Mouse (Mus musculus) R1 (cell line): ENCODE data around the gene Prickle4.

Source experiments
- DNase-seq: peaks from one replicate; pipeline ENCODE4 v3.0.0-alpha.2; 2018; ENCODE audit warnings: low read depth, low spot score

The Prickle4 gene

DNA sequence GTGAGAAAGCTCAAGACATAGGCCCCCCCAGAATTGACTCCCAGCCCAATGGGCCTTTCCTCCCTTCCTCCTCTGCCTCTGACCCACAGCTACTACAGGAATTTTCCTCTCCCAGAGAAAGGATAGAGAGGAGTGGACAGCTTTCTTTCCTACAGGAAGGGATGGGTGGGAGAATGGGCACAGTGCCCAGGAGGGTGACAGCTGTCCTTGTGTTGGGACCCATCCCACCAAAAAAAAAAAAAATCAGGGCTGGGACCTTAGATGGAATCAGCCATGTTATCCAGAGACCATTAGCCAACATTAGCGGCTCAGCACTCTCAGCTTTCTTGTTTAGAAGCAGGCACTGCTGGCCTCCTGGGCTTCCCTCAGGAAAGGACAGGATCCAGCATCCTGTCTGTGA, 11.7 kb upstream of the Prickle4 start:
- no peak for DNase-seq

DNA sequence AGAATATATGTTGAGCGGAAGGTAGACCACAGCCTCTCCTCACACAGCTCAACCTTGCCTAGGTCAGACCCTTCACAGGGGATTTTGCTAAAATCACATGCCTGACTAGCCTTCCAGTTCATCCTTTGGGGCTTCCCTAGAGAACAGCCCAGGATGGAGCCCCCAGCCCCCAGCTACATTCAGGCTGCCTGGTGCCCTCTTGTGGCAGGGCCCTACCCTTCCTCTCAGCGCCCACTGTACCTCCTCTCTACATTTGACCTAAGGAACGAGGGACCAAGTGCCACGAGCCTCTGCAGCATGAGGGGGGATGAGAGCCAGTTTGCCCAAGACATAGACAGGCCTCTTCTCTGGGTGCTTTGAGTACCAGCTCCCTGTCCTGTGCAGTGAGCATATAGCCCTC, 10.2 kb upstream of the Prickle4 start:
- no peak for DNase-seq

GRCm38 (mm10) chr17:47703556-47703955, 9.0 kb upstream of the Prickle4 start:
- DNase-seq = peak; percentile 54

GRCm38 (mm10) chr17:47702548-47703345, 8.2 kb upstream of the Prickle4 start:
- DNase-seq = peak; percentile 79

DNA sequence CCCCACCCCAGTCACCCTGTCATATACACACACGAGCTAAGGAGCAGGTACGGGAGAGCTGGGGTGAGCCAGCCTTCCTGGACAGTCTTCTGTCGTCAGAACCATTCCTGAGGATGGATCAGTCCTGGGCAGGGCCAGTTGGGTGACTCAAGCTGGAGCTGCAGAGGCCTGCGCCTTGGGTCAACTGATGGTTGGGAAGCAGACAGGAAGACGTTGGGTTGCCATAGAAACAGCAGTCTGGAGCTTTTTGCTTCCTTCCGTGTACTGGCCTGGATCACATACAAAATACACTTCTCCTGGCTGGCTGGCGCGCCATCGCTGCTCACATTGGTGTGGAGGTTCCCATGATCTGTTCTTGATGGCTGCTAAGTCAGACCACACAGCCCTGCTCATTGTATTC, 7.3 kb upstream of the Prickle4 start:
- DNase-seq = peak; percentile 64

DNA sequence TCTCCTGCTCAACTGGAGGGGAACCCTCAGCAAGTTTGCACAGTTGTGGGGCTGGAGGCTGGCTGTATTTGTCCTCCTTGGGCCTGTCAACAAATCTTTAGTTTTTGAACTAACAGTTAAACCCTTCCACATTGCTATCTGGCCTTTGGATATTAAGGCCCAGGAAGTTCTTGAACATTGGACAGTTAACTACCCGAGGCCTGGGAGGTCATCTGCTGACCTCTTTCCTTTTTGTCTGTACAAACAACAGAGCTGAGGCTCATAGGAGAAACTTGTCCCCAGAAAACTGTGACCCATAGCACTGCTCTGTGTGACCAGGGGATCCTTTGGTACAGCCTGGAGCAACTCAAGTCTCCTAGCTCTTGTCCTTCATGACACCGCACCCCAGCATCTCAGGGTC, 4.5 kb upstream of the Prickle4 start:
- DNase-seq = no peak

DNA sequence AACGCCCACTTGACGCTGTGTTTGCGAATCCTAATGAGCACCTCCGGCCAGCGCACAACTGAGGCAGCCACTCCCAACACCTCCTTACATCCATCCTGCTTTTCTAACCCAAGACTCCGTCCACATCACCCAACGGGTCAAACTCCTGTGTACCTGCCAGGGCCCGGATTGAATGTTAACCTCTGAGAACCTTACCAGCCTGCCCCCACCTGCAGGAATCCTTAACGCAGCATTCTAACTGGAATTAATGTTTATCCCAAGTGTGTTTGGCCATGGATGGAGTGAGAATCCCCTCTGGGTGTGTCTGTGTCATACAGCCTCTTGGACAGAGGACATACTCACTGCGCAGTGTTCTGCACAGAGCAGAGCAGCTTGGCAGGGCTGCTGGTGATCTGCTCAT, 3.6 kb upstream of the Prickle4 start:
- no peak for DNase-seq

GRCm38 (mm10) chr17:47695337-47695710, 788 bp upstream of the Prickle4 start:
- peak; percentile 63 for DNase-seq

DNA sequence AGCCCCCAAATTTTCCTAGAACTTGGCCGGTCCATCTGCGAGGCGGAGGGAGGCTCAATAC, 264 bp downstream of the Prickle4 start, which contains the start of gene Gm21981:
TSS of gene Gm21981 (minus strand) at position 14 of the 61 bp plus-strand sequence.
- no peak for DNase-seq

DNA sequence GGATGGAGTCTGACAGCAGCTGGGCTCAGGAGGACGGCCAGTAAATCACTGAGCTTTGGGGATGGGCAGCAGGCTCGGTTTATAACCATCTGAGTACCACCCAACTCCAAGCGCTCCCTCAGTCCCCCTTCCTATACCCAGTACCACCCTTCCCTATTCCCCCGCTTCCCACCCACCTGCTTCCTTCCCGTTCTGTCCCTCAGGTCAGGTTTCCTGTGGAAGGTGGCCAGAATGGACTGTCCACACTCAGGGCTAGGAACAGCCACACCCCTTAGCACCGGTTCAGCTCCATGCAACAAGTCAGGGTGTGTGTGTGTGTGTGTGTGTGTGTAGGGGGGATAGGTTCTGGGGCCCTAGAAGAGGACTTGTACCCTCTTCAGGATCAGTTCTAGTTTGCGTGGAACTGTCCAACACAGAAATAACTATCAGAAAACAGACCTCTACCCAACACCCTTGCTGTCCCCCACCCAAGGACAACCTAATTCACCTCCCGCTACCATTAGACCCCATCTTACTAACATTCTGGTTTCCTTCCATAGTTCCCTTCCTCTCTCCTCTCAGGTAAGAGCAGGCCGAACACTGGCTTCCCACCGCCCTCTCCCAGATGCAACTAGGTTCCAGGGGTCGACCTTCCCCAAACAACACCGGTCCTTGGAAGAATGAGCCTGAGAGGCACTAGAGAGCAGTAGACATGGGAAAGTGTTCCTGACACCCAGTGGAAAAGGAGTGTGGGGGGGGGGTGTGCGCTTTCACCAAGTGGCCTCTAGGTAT, 680 bp downstream of the Prickle4 start:
- DNase-seq = no peak

- peak; percentile 50 for DNase-seq
These were observed 2.9 kb downstream of the Prickle4 start for GRCm38 (mm10) chr17:47691650-47692049.

DNA sequence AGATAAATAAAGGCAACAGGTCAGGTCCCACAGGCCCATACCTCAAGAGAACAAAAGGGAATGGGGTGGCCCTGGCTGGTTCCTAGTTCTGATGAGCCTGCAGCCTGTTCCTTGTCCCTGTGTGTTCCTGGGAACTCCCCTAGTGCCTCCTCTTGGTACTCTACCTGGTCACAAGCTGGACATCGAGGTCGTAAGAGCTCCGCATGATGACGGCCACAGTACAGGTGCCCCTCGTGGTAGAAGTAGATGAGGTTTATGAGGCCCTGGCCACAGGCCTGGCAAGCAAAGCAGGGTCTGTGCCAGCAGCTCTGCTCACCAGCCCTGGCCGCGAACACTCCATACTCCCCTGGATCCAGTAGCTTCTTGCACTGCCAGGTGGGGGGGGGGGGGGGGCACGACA, 4.6 kb downstream of the Prickle4 start:
- DNase-seq = no peak

DNA sequence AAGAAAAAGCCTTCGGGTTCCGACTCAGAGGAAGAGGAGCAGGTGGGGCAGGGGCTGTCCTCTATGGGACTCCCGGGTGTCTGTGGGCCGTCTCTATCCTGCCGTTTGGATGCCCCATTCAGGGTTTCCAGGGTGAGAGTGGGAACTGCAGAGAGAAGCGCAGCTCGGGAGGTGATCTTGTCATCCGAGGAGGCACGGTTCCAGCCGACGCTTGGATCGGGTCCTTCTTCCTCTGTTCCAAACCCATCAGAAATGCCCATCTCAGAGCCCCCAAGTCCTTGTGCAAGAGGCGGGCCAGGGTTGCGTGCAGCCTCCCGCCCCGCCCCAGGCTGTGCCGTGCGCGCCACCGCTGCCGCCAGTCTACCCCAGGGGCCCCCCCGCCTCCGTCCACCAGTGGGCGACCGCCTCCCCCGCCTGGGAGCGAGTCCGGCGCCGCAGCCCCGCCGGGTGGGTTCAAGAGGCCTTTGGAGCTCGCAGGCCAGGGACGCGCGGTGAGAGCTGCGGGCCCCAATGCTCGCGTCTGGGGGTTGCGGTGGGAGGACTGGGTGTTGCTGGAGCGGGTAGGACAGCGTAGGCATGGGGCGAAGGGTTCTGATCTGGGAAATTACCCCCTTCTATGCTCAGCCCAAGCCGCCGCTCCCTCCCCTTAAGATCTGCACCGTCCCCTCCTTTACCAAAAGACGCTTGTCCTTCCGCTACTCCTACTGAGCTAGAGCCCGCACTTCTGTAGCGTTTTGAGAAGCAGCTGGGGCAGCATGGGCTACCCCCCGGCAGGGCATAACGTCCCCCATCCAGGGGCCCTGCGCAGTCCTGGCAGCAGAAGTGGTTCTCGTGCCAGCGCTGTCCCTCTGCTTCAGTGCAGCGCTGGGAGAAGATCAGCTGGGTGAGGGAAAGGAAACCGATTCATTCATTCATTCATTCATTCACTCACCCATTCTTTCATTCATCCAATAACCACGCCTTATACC, 5.6 kb downstream of the Prickle4 start, which contains the start of gene Frs3:
TSS of gene Frs3 (plus strand) at position 423 of the 968 bp plus-strand sequence.
- peak; percentile 56 for DNase-seq

DNA sequence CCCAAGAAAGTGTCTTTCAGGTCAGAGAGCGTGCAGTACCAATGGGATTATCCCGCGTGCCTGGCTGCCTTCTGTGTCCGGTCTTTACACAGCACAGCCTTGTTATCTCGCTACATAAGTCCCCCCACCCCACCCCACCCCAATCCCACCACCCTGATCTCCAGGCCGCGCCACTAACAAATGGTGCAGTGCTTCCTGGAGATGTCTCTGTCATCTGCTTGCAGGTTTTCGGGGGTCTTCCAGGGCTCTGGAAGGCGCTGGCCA, 6.3 kb downstream of the Prickle4 start, which contains the start of gene Tomm6:
TSS of gene Tomm6 (minus strand) at position 43 of the 264 bp plus-strand sequence.
- no peak for DNase-seq

DNA sequence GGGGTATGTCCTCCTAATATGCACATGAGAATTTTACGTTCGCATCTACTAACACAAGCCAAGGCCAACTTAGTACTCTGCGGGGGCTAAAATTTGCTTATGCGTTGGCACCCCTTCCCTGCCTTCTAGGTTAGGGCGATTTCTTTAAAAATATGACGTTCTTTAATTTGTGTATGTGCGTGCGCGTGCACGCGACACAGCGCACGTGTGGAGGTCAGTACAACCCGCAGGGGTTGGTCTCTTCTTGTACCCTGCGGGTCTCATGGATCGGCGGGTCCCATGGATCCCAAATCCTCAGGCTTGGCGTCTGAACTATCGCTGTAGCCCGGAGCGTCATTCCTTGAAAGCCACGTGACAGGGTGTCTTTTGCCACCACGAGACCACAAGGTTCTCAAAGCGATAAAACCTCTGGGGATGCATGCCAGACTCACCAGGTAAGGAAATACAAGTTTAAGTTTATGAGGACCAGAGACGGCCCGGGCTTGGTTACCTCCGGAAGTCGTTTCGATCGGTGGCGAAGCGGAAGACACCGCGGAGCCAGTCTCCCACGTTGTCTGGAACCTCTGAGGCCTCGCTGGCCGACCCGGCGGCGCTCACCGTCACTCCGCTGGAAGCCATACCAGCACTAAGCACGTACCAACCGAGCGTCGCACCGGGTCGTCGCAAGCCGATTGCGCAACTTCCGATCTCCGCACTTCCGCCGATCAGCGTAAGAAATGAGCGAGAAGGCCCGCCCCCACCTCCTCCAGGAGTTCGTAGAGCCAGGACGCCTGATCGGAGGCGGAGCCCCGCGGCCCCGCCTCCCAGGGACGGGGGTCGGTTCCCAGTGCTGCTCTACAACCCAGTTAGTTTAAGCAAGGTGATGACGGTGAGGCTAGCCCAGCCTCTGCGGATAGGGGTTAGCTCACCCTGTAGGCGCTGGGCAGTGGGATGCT, 6.9 kb downstream of the Prickle4 start:
- peak; percentile 98 for DNase-seq

GRCm38 (mm10) chr17:47682836-47683235, 11.7 kb downstream of the Prickle4 start:
- no peak for DNase-seq

GRCm38 (mm10) chr17:47678702-47679101, 15.8 kb downstream of the Prickle4 start:
- DNase-seq = no peak

GRCm38 (mm10) chr17:47678238-47678637, 16.3 kb downstream of the Prickle4 start:
- no peak for DNase-seq

- peak; percentile 82 for DNase-seq
These were observed 18.0 kb downstream of the Prickle4 start for GRCm38 (mm10) chr17:47676581-47676980.

DNA sequence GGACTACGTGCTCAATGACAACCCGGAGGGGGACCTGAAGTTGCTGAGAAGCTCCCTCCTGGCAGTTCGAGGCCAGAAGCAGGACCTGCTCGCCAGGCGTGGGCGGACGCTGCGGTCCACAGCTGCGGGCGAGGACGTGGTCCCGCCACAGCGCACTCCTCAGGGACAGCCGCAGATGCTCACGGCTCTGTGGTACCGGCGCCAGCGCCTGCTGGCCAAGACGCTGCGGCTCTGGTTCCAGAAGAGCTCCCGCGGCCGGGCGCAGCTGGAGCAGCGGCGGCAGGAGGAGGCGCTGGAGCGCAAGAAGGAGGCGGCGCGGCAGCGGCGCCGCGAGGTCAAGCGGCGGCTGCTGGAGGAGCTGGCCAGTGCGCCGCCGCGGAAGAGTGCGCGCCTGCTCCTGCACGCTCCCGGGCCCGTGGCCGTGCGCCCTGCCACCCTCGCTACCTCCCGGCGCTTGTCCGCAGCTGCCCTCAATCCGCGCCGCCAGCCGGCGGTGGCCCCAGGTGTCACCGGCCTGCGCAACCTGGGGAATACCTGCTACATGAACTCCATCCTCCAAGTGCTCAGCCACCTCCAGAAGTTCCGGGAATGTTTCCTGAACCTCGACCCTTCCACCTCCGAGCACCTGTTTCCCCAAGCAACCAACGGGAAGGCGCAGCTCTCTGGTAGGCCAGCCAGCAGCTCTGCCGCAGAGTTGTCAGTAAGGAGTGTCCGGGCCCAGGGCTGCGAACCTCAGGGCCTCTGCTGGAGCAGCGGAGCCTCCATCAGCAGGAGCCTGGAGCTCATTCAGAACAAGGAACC, 22.0 kb downstream of the Prickle4 start:
- DNase-seq = peak; percentile 90

DNA sequence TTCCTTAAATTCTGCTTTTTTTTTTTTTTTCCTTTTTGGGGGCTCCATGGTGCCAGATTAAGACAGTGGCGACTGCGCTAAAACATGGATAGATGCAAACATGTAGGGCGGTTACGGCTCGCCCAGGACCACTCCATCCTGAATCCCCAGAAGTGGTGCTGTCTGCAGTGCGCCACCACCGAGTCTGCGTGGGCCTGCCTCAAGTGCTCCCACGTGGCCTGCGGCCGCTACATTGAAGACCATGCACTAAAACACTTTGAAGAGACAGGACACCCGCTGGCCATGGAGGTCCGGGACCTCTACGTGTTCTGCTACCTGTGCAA, 22.6 kb downstream of the Prickle4 start:
- DNase-seq = no peak
